Comparison of ENCODE assay signal across 8 mouse cellular contexts in genomic region chr9:55208458-55208789, GRCm38 (mm10). TPM values are rescaled to one million over a fixed set of nuclear protein-coding genes. Genes with fewer than 3 reads are reported as not detected.
A peak's percentile ranks its signal among the peaks of the same experiment; 100 is the strongest.
DNase-seq lines count a peak whose midpoint lies in the region; ATAC-seq and TF ChIP-seq lines count a peak whose summit lies in the region.

No protein-coding gene starts in this region.

- peak overlapping the region; percentile 74 for H3K4me3 ChIP-seq in erythroblast, embryonic 14.5 days (replicated peaks)
- H3K4me3 ChIP-seq in thymus, adult 2 months (ENCODE audit: control insufficient read depth, insufficient read depth, low read length): peak overlapping the region; percentile 63
- H3K4me3 ChIP-seq in liver, embryonic 12.5 days: peak overlapping the region; percentile 86
- H3K4me3 ChIP-seq in stomach, embryonic 16.5 days (replicated peaks; ENCODE audit: low read length): peak overlapping the region; percentile 90

- no peak for DNase-seq in thymus, adult 2 months
- no peak for DNase-seq in thymus, postnatal 0 days (ENCODE audit: low spot score)
- DNase-seq in spleen, postnatal 14 days (ENCODE audit: low spot score in 2 of 2): no peak
- no peak for DNase-seq in adrenal gland, adult 2 months

- no peak for ATAC-seq in erythroblast, adult 5-6 weeks (replicated peaks; ENCODE audit: low FRiP score, poor library complexity, severe bottlenecking)
- 0 out of 2 replicates have a peak, but pooled peaks have one; percentile 16 for ATAC-seq in liver, embryonic 12.5 days
- ATAC-seq in stomach, embryonic 16.5 days (ENCODE audit: insufficient read depth, low FRiP score): no peak

- peaks cover 2% of the 10 kb centered on the region; the same call in 1 of the 2 replicates for H3K9me3 ChIP-seq in erythroblast, embryonic 14.5 days (ENCODE audit: control insufficient read depth, low read length)
- no peaks in the 10 kb centered on the region for H3K9me3 ChIP-seq in liver, embryonic 12.5 days (replicated peaks)
- H3K9me3 ChIP-seq in stomach, embryonic 16.5 days (replicated peaks; ENCODE audit: control insufficient read depth, low read length): no peaks in the 10 kb centered on the region

- peak overlapping the region; percentile 86 for H3K9ac ChIP-seq in liver, embryonic 12.5 days
- peak overlapping the region; percentile 91 for H3K9ac ChIP-seq in stomach, embryonic 16.5 days (ENCODE audit: low read length)

- peaks cover 24% of the 10 kb centered on the region for H3K36me3 ChIP-seq in erythroblast, embryonic 14.5 days (ENCODE audit: control insufficient read depth)
- no peaks in the 10 kb centered on the region; the same call in 1 of the 2 replicates for H3K36me3 ChIP-seq in thymus, adult 2 months (ENCODE audit: control insufficient read depth, insufficient read depth, low read length)
- peaks cover 25% of the 10 kb centered on the region for H3K36me3 ChIP-seq in liver, embryonic 12.5 days
- H3K36me3 ChIP-seq in stomach, embryonic 16.5 days (ENCODE audit: control insufficient read depth, insufficient read depth, low read length): no peaks in the 10 kb centered on the region

- no peaks in the 10 kb centered on the region for H3K27me3 ChIP-seq in erythroblast, embryonic 14.5 days (ENCODE audit: control insufficient read depth)
- H3K27me3 ChIP-seq in thymus, adult 2 months (ENCODE audit: control insufficient read depth, insufficient read depth, low read length): no peaks in the 10 kb centered on the region
- H3K27me3 ChIP-seq in liver, embryonic 12.5 days (replicated peaks): no peaks in the 10 kb centered on the region
- H3K27me3 ChIP-seq in stomach, embryonic 16.5 days (ENCODE audit: control insufficient read depth, insufficient read depth, low read length): no peaks in the 10 kb centered on the region

- 11% methylated on average over 2 of the region's 2 CpGs for WGBS in thymus, adult 2 months
- 4% methylated on average over 2 of the region's 2 CpGs for WGBS in liver, embryonic 12.5 days (ENCODE audit: insufficient replicate concordance)
- WGBS in stomach, embryonic 16.5 days: 0% methylated on average over 2 of the region's 2 CpGs

- H3K27ac ChIP-seq in thymus, adult 2 months (ENCODE audit: control insufficient read depth, insufficient read depth, low read length): no peak overlapping the region
- peak overlapping the region; percentile 78 for H3K27ac ChIP-seq in liver, embryonic 12.5 days
- H3K27ac ChIP-seq in stomach, embryonic 16.5 days (ENCODE audit: low read length): peak overlapping the region; percentile 88

- TF ChIP-seq CTCF in thymus, adult 2 months (IDR thresholded peaks at IDR 0.05; ENCODE audit: borderline replicate concordance, control insufficient read depth, extremely low read depth, insufficient read depth, low read length, poor library complexity): no peak

- H3K4me1 ChIP-seq in erythroblast, embryonic 14.5 days (ENCODE audit: control insufficient read depth): peaks cover 24% of the 10 kb centered on the region
- H3K4me1 ChIP-seq in thymus, adult 2 months (replicated peaks; ENCODE audit: control insufficient read depth, insufficient read depth, low read length): no peaks in the 10 kb centered on the region
- H3K4me1 ChIP-seq in liver, embryonic 12.5 days: peaks cover 35% of the 10 kb centered on the region
- peaks cover 14% of the 10 kb centered on the region for H3K4me1 ChIP-seq in stomach, embryonic 16.5 days (ENCODE audit: control insufficient read depth, insufficient read depth, low read length)

- H3K4me2 ChIP-seq in liver, embryonic 12.5 days: peak overlapping the region; percentile 89
- H3K4me2 ChIP-seq in stomach, embryonic 16.5 days (ENCODE audit: low read depth, low read length): peak overlapping the region; percentile 77

- no peak for TF ChIP-seq POLR2A in thymus, adult 2 months (IDR thresholded peaks at IDR 0.05; ENCODE audit: control insufficient read depth, extremely low read depth, insufficient read depth, low read length, poor library complexity)

RNA-seq across cellular contexts. Expression of gene Fbxo22, which starts 0.3 kb away (rescaled TPM):
- polyA plus RNA-seq in erythroblast, embryonic 14.5 days (2012): 0.19 and 0.52 TPM in 2 replicates
- 12.3 and 13.6 TPM in 2 replicates for total RNA-seq in erythroblast, adult 5-6 weeks (2015; ENCODE audit: low replicate concordance)
- total RNA-seq in erythroblast, adult 5-6 weeks (2017; ENCODE audit: low replicate concordance): 9.8 and 10.2 TPM in 2 replicates
- 10.8 and 12.2 TPM in 2 replicates for polyA plus RNA-seq in thymus, adult 2 months (2012; rRNA removed)
- polyA plus RNA-seq in thymus, postnatal 0 days (2015; fragmentation: Nextera tagmentation; extraction: Ambion mirVana): 28.5 and 36.9 TPM in 2 replicates
- polyA plus RNA-seq in liver, embryonic 12.5 days (2016; fragmentation: Nextera tagmentation; extraction: Ambion mirVana): 33.0 and 36.3 TPM in 2 replicates
- 50.0 and 50.8 TPM in 2 replicates for polyA plus RNA-seq in stomach, embryonic 16.5 days (2015; fragmentation: Nextera tagmentation; extraction: Ambion mirVana)
- total RNA-seq in adrenal gland, adult 2 months (2021): 10 to 100 TPM; 32.5 to 40.3 TPM
- 6.4 and 7.5 TPM in 2 replicates for polyA plus RNA-seq in adrenal gland, adult 2 months (2012; rRNA removed)

RNA-seq across cellular contexts. Expression of gene Ube2q2, which starts 59.8 kb away (rescaled TPM):
- polyA plus RNA-seq in erythroblast, embryonic 14.5 days (2012): 0.69 and 1.1 TPM in 2 replicates
- total RNA-seq in erythroblast, adult 5-6 weeks (2015; ENCODE audit: low replicate concordance): 9.6 and 11.1 TPM in 2 replicates
- 10.9 and 15.4 TPM in 2 replicates for total RNA-seq in erythroblast, adult 5-6 weeks (2017; ENCODE audit: low replicate concordance)
- polyA plus RNA-seq in thymus, adult 2 months (2012; rRNA removed): 9.7 and 12.2 TPM in 2 replicates
- polyA plus RNA-seq in thymus, postnatal 0 days (2015; fragmentation: Nextera tagmentation; extraction: Ambion mirVana): 23.9 and 24.0 TPM in 2 replicates
- polyA plus RNA-seq in liver, embryonic 12.5 days (2016; fragmentation: Nextera tagmentation; extraction: Ambion mirVana): 24.9 and 26.9 TPM in 2 replicates
- 14.3 and 15.8 TPM in 2 replicates for polyA plus RNA-seq in stomach, embryonic 16.5 days (2015; fragmentation: Nextera tagmentation; extraction: Ambion mirVana)
- 10 to 100 TPM; 52.7 to 62.9 TPM for total RNA-seq in adrenal gland, adult 2 months (2021)
- 28.8 and 35.3 TPM in 2 replicates for polyA plus RNA-seq in adrenal gland, adult 2 months (2012; rRNA removed)
